Mouse (Mus musculus) induced T-regulatory cell, adult 2 months (primary cell): ENCODE measurements around the gene Rsph6a.
A peak's percentile ranks its signal among the peaks of the same experiment; 100 is the strongest.

ENCODE experiments used
- DNase-seq: peaks from one replicate; pipeline ENCODE4 v3.0.0-alpha.2; 2012; ENCODE audit warnings: low read depth

Rsph6a gene

GRCm38 (mm10) chr7:19080451-19080950, 26.0 kb downstream of the Rsph6a start:
- DNase-seq = no peak

DNA sequence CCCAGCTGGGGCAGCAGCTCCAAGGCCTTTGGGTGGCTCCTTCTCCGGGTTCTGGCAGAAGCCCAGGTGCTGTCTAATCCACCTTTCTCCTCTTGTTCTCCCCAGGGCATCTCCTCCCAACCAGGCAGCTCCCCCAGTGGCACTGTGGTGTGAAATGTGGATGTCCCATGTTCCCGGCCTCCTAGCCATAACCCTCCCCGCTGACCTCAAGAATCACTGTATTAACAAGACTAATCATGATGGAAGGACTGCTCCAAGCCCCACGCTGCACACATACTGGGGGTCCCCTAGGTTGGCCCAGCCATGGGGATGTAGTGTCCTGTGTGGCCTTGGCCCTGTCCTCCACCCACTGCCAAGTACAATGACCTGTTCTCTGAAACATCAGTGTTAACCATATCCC, 27.7 kb downstream of the Rsph6a start:
- DNase-seq = no peak

- no peak for DNase-seq
These were observed 28.6 kb downstream of the Rsph6a start for GRCm38 (mm10) chr7:19083096-19083495.

- no peak for DNase-seq
These were observed 29.2 kb downstream of the Rsph6a start, which contains the start of gene Dmpk for GRCm38 (mm10) chr7:19083701-19084100. Gene Dmpk, plus strand, starts transcription at chr7:19083849.

DNA sequence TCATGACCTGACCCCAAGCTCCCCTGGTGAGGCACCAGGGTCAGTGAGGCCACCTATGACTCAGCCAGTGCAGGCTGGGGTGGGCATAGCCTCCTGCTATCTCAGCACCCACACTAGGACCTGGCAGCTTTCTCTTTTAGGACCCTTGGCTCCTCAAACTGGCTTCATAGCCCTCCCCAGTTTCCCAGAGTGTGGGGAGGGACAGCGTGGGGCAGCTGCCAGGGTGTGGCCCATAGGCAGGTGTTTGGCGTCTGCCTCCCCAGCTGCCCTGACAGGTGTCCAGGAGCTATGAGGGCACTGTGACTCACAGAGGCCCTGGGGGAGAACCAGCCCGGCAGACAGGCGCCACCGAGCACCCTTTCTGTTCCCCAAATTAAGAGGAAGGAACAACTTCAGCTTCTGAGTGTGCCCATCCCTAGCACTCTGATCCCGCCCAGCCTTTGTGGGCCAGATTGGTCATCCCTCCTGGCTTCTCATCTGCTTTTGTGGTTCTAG, 29.8 kb downstream of the Rsph6a start:
- no peak for DNase-seq

DNA sequence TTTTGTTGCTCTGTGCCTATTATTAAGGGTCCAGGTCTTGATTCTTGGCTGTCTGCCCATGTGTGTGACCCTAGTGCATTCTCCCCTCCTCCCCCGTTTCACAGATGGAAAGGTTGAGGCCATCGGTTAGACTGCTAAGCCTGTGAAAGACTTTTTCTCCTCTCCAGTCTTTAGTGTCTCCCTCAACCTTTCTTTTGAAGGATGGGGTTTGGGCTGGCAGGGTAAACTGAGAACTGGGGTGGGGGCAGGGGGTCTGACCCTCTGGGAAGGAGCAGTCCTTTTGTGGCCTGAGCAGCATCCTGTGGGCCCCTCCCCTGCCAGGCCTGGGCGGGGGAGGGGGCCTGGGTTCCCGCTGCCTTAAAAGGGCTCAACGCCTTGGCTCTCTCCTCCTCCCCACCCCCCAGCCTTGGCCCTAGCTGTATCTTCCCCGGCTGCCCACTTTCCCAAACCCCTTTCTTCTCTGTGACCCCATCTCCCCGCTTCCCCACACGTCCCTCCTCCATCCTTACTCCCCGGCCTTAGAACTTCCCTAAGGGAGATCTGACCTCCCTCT, 30.5 kb downstream of the Rsph6a start:
- DNase-seq = no peak

- DNase-seq = no peak
These were observed 31.0 kb downstream of the Rsph6a start for GRCm38 (mm10) chr7:19085495-19085894.

DNA sequence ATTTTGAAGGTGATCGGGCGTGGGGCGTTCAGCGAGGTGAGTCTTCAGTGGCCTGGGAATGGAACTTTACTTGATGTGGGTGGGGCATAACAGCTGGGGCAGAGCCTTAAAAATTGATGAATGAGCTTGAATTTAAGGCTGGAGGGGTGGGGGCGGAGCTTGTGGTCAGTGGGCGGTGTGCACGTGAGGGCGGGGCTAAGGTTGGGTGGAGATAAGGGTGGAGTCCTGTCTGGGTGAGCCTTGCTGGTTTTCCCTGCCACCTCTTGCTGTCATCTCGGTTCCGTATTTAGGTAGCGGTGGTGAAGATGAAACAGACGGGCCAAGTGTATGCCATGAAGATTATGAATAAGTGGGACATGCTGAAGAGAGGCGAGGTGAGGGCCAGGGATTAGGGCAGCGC, 31.6 kb downstream of the Rsph6a start:
- peak; percentile 80 for DNase-seq

GRCm38 (mm10) chr7:19086760-19087159, 32.3 kb downstream of the Rsph6a start:
- DNase-seq = no peak

GRCm38 (mm10) chr7:19088813-19089212, 34.3 kb downstream of the Rsph6a start:
- peak; percentile 84 for DNase-seq

DNA sequence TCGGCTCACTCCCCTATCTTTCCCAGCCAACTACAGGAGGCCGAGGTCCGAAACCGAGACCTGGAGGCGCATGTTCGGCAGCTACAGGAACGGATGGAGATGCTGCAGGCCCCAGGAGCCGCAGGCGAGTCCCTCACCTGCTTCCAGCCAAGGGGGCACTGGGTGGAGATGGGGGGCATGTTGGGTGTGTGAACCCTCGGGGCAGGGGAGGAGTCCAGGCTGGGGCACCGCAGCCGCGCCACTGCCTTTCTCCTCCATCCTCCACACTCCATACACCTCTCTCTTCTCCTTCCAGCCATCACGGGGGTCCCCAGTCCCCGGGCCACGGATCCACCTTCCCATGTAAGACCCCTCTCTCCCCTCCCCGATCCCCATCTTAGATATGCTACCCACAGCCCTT, 37.4 kb downstream of the Rsph6a start:
- DNase-seq = no peak

DNA sequence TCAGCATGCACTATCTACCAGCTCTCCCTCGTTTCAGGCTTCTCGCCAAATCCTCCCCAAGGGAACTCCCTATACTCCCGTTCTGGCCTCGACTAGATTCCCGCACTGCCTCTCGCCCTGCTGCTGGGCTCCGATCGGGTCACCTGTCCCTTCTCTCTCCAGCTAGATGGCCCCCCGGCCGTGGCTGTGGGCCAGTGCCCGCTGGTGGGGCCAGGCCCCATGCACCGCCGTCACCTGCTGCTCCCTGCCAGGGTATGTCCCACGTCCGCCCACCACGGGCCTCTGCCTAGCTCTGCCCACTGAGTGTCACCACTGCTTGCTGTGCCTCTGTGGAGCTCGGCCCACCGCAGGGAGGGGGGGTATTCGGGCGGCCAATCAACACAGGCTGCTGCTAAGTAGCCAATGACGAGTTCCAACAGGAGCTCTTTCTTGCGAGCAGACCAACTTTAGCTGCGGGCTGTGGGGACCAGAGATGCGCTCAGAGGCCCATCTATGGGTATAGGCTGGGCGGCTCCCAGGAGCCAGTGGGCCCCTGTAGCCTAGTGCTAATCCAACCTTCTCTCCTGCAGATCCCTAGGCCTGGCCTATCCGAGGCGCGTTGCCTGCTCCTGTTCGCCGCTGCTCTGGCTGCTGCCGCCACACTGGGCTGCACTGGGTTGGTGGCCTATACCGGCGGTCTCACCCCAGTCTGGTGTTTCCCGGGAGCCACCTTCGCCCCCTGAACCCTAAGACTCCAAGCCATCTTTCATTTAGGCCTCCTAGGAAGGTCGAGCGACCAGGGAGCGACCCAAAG, 38.1 kb downstream of the Rsph6a start:
- peak; percentile 47 for DNase-seq

GRCm38 (mm10) chr7:19093174-19093521, 38.7 kb downstream of the Rsph6a start:
- DNase-seq = peak; percentile 89

DNA sequence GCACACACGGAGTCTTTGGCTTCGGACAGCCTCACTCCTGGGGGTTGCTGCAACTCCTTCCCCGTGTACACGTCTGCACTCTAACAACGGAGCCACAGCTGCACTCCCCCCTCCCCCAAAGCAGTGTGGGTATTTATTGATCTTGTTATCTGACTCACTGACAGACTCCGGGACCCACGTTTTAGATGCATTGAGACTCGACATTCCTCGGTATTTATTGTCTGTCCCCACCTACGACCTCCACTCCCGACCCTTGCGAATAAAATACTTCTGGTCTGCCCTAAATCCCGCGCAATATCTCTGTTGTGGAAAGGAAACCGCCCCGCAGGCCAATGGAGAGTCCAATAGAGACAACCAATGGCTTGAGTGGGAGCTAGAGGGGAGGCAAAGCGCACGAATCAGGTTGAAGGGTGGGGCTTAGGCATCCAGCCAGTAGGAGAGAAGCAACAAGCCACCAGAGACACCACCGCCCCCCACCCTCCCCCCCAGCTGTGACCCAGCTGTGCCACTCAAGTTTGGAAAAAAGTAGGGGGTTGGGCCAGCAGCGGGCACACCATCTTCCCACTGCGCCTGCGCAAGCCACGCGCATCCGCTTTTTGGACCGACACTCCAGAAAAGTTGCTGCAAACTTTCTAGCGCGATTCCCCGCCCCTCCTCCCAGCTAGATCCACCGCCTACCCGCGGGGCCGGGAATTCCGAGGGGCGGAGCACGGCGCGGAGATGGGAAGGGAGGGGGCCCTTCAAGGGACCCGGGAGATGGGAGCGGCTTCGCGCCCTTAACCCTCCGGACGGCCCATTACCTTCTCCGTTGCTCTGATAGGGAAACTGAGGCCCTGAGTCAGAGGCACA, 39.3 kb downstream of the Rsph6a start:
- peak; percentile 93 for DNase-seq

DNA sequence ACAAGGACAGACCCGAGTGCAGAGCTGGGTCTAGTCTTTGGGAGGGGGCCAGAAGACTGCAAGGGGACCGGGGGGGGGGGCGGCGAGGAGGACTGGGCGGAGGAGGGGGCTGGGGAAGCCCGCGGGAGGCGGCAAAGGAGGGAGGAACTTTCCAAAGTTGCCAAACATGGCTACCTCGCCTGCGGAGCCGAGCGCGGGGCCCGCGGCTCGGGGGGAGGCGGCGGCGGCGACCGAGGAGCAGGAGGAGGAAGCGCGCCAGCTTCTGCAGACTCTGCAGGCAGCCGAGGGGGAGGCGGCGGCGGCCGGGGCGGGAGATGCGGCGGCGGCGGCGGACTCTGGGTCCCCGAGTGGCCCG, 40.0 kb downstream of the Rsph6a start, which contains the start of gene Six5:
Gene Six5 (plus strand): TSS at position 124 of the 355 bp plus-strand sequence.
- DNase-seq = peak; percentile 61

- DNase-seq = peak; percentile 68
These were observed 40.6 kb downstream of the Rsph6a start for GRCm38 (mm10) chr7:19094826-19095750.

- DNase-seq = no peak
These were observed 41.2 kb downstream of the Rsph6a start for GRCm38 (mm10) chr7:19095751-19096110.

DNA sequence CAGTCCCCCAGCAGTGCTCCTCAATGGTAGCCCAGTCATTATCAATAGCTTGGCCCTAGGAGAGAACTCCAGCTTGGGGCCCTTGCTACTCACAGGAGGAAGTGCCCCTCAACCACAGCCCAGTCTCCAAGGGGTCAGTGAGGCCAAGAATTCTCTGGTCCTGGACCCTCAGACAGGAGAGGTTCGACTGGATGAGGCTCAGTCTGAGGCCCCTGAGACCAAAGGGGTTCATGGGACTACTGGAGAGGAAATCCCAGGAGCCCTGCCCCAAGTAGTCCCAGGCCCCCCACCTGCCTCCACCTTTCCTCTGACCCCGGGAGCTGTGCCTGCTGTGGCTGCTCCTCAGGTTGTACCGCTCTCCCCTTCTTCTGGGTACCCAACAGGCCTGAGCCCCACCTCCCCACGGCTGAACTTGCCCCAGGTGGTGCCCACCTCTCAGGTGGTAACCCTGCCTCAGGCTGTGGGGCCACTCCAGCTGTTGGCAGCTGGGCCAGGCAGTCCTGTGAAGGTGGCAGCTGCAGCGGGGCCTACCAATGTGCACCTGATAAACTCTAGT, 42.0 kb downstream of the Rsph6a start:
- no peak for DNase-seq

DNA sequence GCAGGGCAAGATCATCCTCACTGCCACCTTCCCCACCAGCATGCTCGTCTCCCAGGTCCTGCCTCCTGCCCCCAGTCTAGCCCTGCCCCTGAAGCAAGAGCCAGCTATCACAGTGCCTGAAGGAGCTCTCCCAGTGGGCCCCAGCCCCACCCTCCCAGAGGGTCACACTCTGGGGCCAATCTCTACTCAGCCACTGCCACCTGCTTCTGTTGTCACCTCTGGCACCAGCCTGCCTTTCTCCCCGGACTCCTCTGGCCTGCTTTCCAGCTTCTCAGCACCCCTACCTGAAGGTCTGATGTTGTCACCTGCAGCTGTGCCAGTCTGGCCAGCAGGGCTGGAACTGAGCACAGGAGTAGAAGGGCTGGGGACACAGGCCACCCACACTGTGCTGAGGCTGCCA, 42.7 kb downstream of the Rsph6a start:
- DNase-seq = no peak

DNA sequence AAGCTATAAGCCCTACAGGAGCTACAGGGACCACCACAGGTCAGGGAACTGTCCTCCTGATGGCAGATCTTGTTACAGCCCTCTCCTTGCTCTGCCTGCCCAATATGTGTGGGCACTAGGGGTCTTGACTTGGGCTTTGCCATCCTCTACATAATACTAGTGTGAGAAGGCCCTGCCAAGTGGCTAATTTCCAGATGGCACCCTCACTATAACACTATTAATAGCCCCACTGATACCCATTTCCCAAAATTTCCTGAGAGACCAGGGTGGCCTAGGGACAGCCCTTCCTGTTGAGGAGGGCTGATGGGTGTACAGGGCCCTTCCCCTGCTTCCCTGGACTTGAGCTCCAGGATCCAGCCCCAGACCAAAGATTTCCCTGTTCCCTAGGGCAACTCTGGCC, 43.4 kb downstream of the Rsph6a start:
- DNase-seq = no peak

- DNase-seq = no peak
These were observed 44.3 kb downstream of the Rsph6a start for GRCm38 (mm10) chr7:19098811-19099210.
